Mouse (Mus musculus) heart, embryonic 13.5 days (tissue): Measurements from ENCODE around the gene Pex14. TPM values are rescaled to one million over a fixed set of nuclear protein-coding genes. Genes with fewer than 3 reads are reported as not detected.

Source experiments
- ATAC-seq: fragments of 200-750 bp; cut with Nextera tagmentation; 2 replicates; pipeline ENCODE4 v1.8.0; 2017; ENCODE audit warnings: moderate TSS enrichment; ENCODE audit not compliant: insufficient number of reproducible peaks, low FRiP score, low TSS enrichment; ENCODE audit errors: extremely low read depth
- H3K27ac ChIP-seq: fragments of 300-500 bp; sonication (generic); replicated peaks from 2 replicates; pipeline ENCODE4 v1.5.1; 2015; ENCODE audit warnings: moderate library complexity, mild to moderate bottlenecking, inconsistent platforms
- H3K27me3 ChIP-seq: fragments of 300-500 bp; sonication (generic); replicated peaks from 2 replicates; pipeline ENCODE4 v1.6.1; 2015; ENCODE audit warnings: mild to moderate bottlenecking, inconsistent platforms
- H3K36me3 ChIP-seq: fragments of 300-500 bp; sonication (generic); 2 replicates; pipeline ENCODE4 v1.6.1; 2015; ENCODE audit warnings: mild to moderate bottlenecking, inconsistent platforms
- H3K4me1 ChIP-seq: fragments of 300-500 bp; sonication (generic); 2 replicates; pipeline ENCODE4 v1.6.1; 2015; ENCODE audit warnings: inconsistent platforms
- H3K4me2 ChIP-seq: fragments of 300-500 bp; sonication (generic); 2 replicates; pipeline ENCODE4 v1.6.1; 2015; ENCODE audit warnings: inconsistent platforms, mild to moderate bottlenecking, moderate library complexity
- H3K4me3 ChIP-seq: fragments of 300-500 bp; sonication (generic); 2 replicates; pipeline ENCODE4 v1.5.1; 2015; ENCODE audit warnings: moderate library complexity, mild to moderate bottlenecking, inconsistent platforms
- H3K9ac ChIP-seq: fragments of 300-500 bp; sonication (generic); 2 replicates; pipeline ENCODE4 v1.6.1; 2015; ENCODE audit warnings: inconsistent platforms, mild to moderate bottlenecking, moderate library complexity
- H3K9me3 ChIP-seq: fragments of 300-500 bp; sonication (generic); 2 replicates; pipeline ENCODE4 v1.6.1; 2016; ENCODE audit warnings: inconsistent platforms
- WGBS: fragments of 180-500 bp; shearing (Covaris S2); methylation state at CpG from one replicate; pipeline ENCODE4 v1.1.7; 2015; ENCODE audit warnings: mixed read lengths; 5-methylcytosine and 5-hydroxymethylcytosine counted together
- polyA plus RNA-seq: library from polyadenylated mRNA; unstranded; fragments of >200 nt; fragmentation: Nextera tagmentation; extraction: Ambion mirVana; gene quantifications from 2 replicates; pipeline ENCODE4 v1.2.1, GENCODE M21; 2015

Pex14 gene
- polyA plus RNA-seq, 1 experiment from 2014 or later, result 39.7 TPM

- H3K9me3 ChIP-seq, result no peaks in the 10 kb centered on the region
- H3K36me3 ChIP-seq, result peaks cover 20% of the 10 kb centered on the region
- H3K4me2 ChIP-seq, result no peak overlapping the region
- H3K27me3 ChIP-seq, result no peaks in the 10 kb centered on the region
- peak overlapping the region; percentile 44; the same call in 1 of the 2 replicates for H3K9ac ChIP-seq
- no peak overlapping the region for H3K4me3 ChIP-seq
- H3K27ac ChIP-seq, result peak overlapping the region; percentile 24; the same call in 1 of the 2 replicates
- ATAC-seq, result no peak
- H3K4me1 ChIP-seq, result peaks cover 55% of the 10 kb centered on the region
- WGBS, result 38% methylated on average over 11 of the region's 11 CpGs
These were observed 119.8 kb downstream of the Pex14 start for GRCm38 (mm10) chr4:148979837-148980236.

- Histone ChIP-seq H3K27me3 (no peaks in the 10 kb centered on the region), H3K4me2 (no peak overlapping the region), H3K9ac (no peak overlapping the region), H3K36me3 (peaks cover 17% of the 10 kb centered on the region), H3K4me3 (no peak overlapping the region), H3K27ac (0 out of 2 replicates have a peak overlapping the region, but pooled peaks have one; percentile 42), H3K4me1 (peaks cover 60% of the 10 kb centered on the region), H3K9me3 (no peaks in the 10 kb centered on the region)
- no peak for ATAC-seq
- 83% methylated on average over 11 of the region's 11 CpGs for WGBS
These were observed 120.8 kb downstream of the Pex14 start for GRCm38 (mm10) chr4:148978926-148979325.

- no peak overlapping the region for H3K4me2 ChIP-seq
- H3K4me1 ChIP-seq, result peaks cover 60% of the 10 kb centered on the region
- no peaks in the 10 kb centered on the region for H3K9me3 ChIP-seq
- 62% methylated on average over 9 of the region's 9 CpGs for WGBS
- no peaks in the 10 kb centered on the region for H3K27me3 ChIP-seq
- H3K4me3 ChIP-seq, result no peak overlapping the region
- peak overlapping the region; percentile 42 for H3K27ac ChIP-seq
- H3K36me3 ChIP-seq, result peaks cover 11% of the 10 kb centered on the region
- no peak for ATAC-seq
- no peak overlapping the region for H3K9ac ChIP-seq
These were observed 121.3 kb downstream of the Pex14 start for GRCm38 (mm10) chr4:148978221-148978855.

GRCm38 (mm10) chr4:148974833-148975232 lies 124.8 kb downstream of the Pex14 start:
- ATAC-seq, result no peak
- Histone ChIP-seq H3K27me3 (no peaks in the 10 kb centered on the region), H3K4me1 (peaks cover 69% of the 10 kb centered on the region), H3K9me3 (no peaks in the 10 kb centered on the region), H3K9ac (peak overlapping the region; percentile 68; the same call in 1 of the 2 replicates), H3K4me3 (no peak overlapping the region), H3K4me2 (no peak overlapping the region), H3K36me3 (0 out of 2 replicates have a peak, but pooled peaks cover 2% of the 10 kb centered on the region), H3K27ac (peak overlapping the region; percentile 70)
- 42% methylated on average over 7 of the region's 7 CpGs for WGBS

GRCm38 (mm10) chr4:148973387-148973786 lies 126.3 kb downstream of the Pex14 start:
- WGBS, result 80% methylated on average over 14 of the region's 14 CpGs
- no peak overlapping the region for H3K27ac ChIP-seq
- no peak for ATAC-seq
- no peaks in the 10 kb centered on the region for H3K27me3 ChIP-seq
- H3K9ac ChIP-seq, result no peak overlapping the region
- no peaks in the 10 kb centered on the region for H3K9me3 ChIP-seq
- H3K36me3 ChIP-seq, result 0 out of 2 replicates have a peak, but pooled peaks cover 2% of the 10 kb centered on the region
- no peak overlapping the region for H3K4me3 ChIP-seq
- no peak overlapping the region for H3K4me2 ChIP-seq
- peaks cover 69% of the 10 kb centered on the region for H3K4me1 ChIP-seq

GRCm38 (mm10) chr4:148972707-148973106 lies 127.0 kb downstream of the Pex14 start:
- Histone ChIP-seq H3K4me2 (no peak overlapping the region), H3K9ac (no peak overlapping the region), H3K36me3 (0 out of 2 replicates have a peak, but pooled peaks cover 8% of the 10 kb centered on the region), H3K27me3 (no peaks in the 10 kb centered on the region), H3K4me3 (no peak overlapping the region), H3K4me1 (peaks cover 71% of the 10 kb centered on the region), H3K27ac (no peak overlapping the region), H3K9me3 (no peaks in the 10 kb centered on the region)
- 81% methylated on average over 14 of the region's 14 CpGs for WGBS
- no peak for ATAC-seq

- H3K4me2 ChIP-seq, result no peak overlapping the region
- H3K27me3 ChIP-seq, result no peaks in the 10 kb centered on the region
- H3K36me3 ChIP-seq, result peaks cover 18% of the 10 kb centered on the region; the same call in 1 of the 2 replicates
- whole genome bisulfite sequencing, result 77% methylated on average over 3 of the region's 3 CpGs
- H3K4me3 ChIP-seq, result no peak overlapping the region
- H3K4me1 ChIP-seq, result peaks cover 68% of the 10 kb centered on the region
- 0 out of 2 replicates have a peak overlapping the region, but pooled peaks have one; percentile 28 for H3K9ac ChIP-seq
- ATAC-seq, result no peak; the same call in 1 of the 2 replicates
- H3K9me3 ChIP-seq, result no peaks in the 10 kb centered on the region
- 0 out of 2 replicates have a peak overlapping the region, but pooled peaks have one; percentile 12 for H3K27ac ChIP-seq
These were observed 127.9 kb downstream of the Pex14 start for GRCm38 (mm10) chr4:148971613-148972242.

GRCm38 (mm10) chr4:148970742-148971141 lies 128.9 kb downstream of the Pex14 start:
- no peaks in the 10 kb centered on the region for H3K27me3 ChIP-seq
- peaks cover 77% of the 10 kb centered on the region for H3K4me1 ChIP-seq
- no peak overlapping the region for H3K9ac ChIP-seq
- H3K4me2 ChIP-seq, result no peak overlapping the region
- WGBS, result 83% methylated on average over 4 of the region's 4 CpGs
- H3K27ac ChIP-seq, result peak overlapping the region; percentile 51; the same call in 1 of the 2 replicates
- no peak overlapping the region for H3K4me3 ChIP-seq
- ATAC-seq, result no peak
- no peaks in the 10 kb centered on the region for H3K9me3 ChIP-seq
- H3K36me3 ChIP-seq, result peaks cover 23% of the 10 kb centered on the region

- Histone ChIP-seq H3K36me3 (peaks cover 34% of the 10 kb centered on the region), H3K9me3 (no peaks in the 10 kb centered on the region), H3K9ac (peak overlapping the region; percentile 29; the same call in 1 of the 2 replicates), H3K4me2 (no peak overlapping the region), H3K4me3 (no peak overlapping the region), H3K27ac (peak overlapping the region; percentile 51), H3K27me3 (no peaks in the 10 kb centered on the region), H3K4me1 (peaks cover 67% of the 10 kb centered on the region)
- ATAC-seq, result no peak
- WGBS, result 54% methylated on average over 5 of the region's 5 CpGs
These were observed 130.1 kb downstream of the Pex14 start for GRCm38 (mm10) chr4:148969610-148970009.

GRCm38 (mm10) chr4:148968859-148969258 lies 130.8 kb downstream of the Pex14 start:
- peaks cover 39% of the 10 kb centered on the region for H3K36me3 ChIP-seq
- H3K4me2 ChIP-seq, result no peak overlapping the region
- H3K27ac ChIP-seq, result peak overlapping the region; percentile 51
- H3K9me3 ChIP-seq, result no peaks in the 10 kb centered on the region
- H3K4me1 ChIP-seq, result peaks cover 63% of the 10 kb centered on the region
- H3K27me3 ChIP-seq, result no peaks in the 10 kb centered on the region
- ATAC-seq, result no peak
- H3K9ac ChIP-seq, result peak overlapping the region; percentile 34
- no peak overlapping the region for H3K4me3 ChIP-seq
- WGBS, result 66% methylated on average over 5 of the region's 5 CpGs

GRCm38 (mm10) chr4:148966132-148966531 lies 133.5 kb downstream of the Pex14 start:
- no peak overlapping the region for H3K4me3 ChIP-seq
- no peak for ATAC-seq
- H3K4me2 ChIP-seq, result no peak overlapping the region
- H3K9me3 ChIP-seq, result no peaks in the 10 kb centered on the region
- H3K4me1 ChIP-seq, result peaks cover 68% of the 10 kb centered on the region
- peaks cover 66% of the 10 kb centered on the region for H3K36me3 ChIP-seq
- peak overlapping the region; percentile 36; the same call in 1 of the 2 replicates for H3K27ac ChIP-seq
- H3K9ac ChIP-seq, result no peak overlapping the region
- no peaks in the 10 kb centered on the region for H3K27me3 ChIP-seq
- WGBS, result 68% methylated on average over 5 of the region's 5 CpGs
